Mouse (Mus musculus) ES-Bruce4 (cell line): ENCODE results near the gene R3hdm4. TPM values are rescaled to one million over a fixed set of nuclear protein-coding genes. Genes with fewer than 3 reads are reported as not detected.
"Not testable (repeated sequence)": the region's sequence is repeated elsewhere in the genome, so short reads cannot be mapped to it uniquely, and the experiment has no call there.

Experiments
- H3K27ac ChIP-seq: 2 replicates; pipeline ENCODE4 v1.5.1; 2012; ENCODE audit warnings: low read length, inconsistent platforms; ENCODE audit not compliant: insufficient read depth
- H3K27me3 ChIP-seq: 2 replicates; pipeline ENCODE4 v1.6.1; 2012; ENCODE audit warnings: mild to moderate bottlenecking, low read length, inconsistent platforms; ENCODE audit not compliant: control insufficient read depth, poor library complexity, insufficient read depth, severe bottlenecking
- H3K36me3 ChIP-seq: 2 replicates; pipeline ENCODE4 v1.6.1; 2012; ENCODE audit warnings: inconsistent platforms, mild to moderate bottlenecking, low read length, moderate library complexity; ENCODE audit not compliant: control insufficient read depth, poor library complexity, insufficient read depth, severe bottlenecking
- H3K4me1 ChIP-seq: one replicate; pipeline ENCODE4 v1.8.1; 2011; ENCODE audit warnings: low read length; ENCODE audit not compliant: control insufficient read depth, insufficient read depth
- H3K4me3 ChIP-seq: 2 replicates; pipeline ENCODE4 v1.5.1; 2011; ENCODE audit warnings: low read depth, mild to moderate bottlenecking, low read length
- H3K9ac ChIP-seq: 2 replicates; pipeline ENCODE4 v1.6.1; 2012; ENCODE audit warnings: low read depth, mild to moderate bottlenecking, inconsistent platforms; ENCODE audit not compliant: poor library complexity, severe bottlenecking
- H3K9me3 ChIP-seq: replicated peaks from 2 replicates; pipeline ENCODE4 v1.6.1; 2012; ENCODE audit warnings: mild to moderate bottlenecking, low read length, inconsistent platforms; ENCODE audit not compliant: control insufficient read depth, poor library complexity, insufficient read depth, severe bottlenecking
- CTCF ChIP-seq: IDR thresholded peaks from one replicate; pipeline ENCODE4 v1.8.1; 2011; ENCODE audit warnings: low read depth, low read length
- EP300 ChIP-seq: IDR thresholded peaks from 2 replicates; pipeline ENCODE4 v1.6.1; 2011; ENCODE audit warnings: low read depth, low read length; ENCODE audit not compliant: insufficient read depth
- POLR2A ChIP-seq: IDR thresholded peaks from one replicate; pipeline ENCODE4 v1.8.1; 2011; ENCODE audit warnings: low read length; ENCODE audit not compliant: insufficient read depth
- polyA plus RNA-seq: library from polyadenylated mRNA; stranded (reverse); fragments of >200 nt; gene quantifications from 2 replicates; pipeline ENCODE4 v1.2.4, GENCODE M21; 2011; ENCODE audit warnings: low read depth; ENCODE audit not compliant: missing spikeins, insufficient read depth, insufficient read length

R3hdm4 gene
- polyA plus RNA-seq, 1 experiment, result 49.4 TPM

- Histone ChIP-seq H3K36me3 (peaks cover 37% of the 10 kb centered on the region), H3K27ac (no peak overlapping the region), H3K27me3 (no peaks in the 10 kb centered on the region), H3K9ac (no peak overlapping the region), H3K4me1 (no peaks in the 10 kb centered on the region), H3K4me3 (no peak overlapping the region), H3K9me3 (no peaks in the 10 kb centered on the region)
- TF ChIP-seq EP300 (no peak), POLR2A (no peak), CTCF (no peak)
These were observed 43.7 kb upstream of the R3hdm4 start for GRCm38 (mm10) chr10:79964727-79965126.

GRCm38 (mm10) chr10:79960671-79961294, 39.8 kb upstream of the R3hdm4 start:
- Histone ChIP-seq H3K36me3 (peaks cover 28% of the 10 kb centered on the region), H3K4me3 (peak overlapping the region; percentile 84), H3K4me1 (peaks cover 9% of the 10 kb centered on the region), H3K27ac (no peak overlapping the region), H3K9ac (peak overlapping the region; percentile 75), H3K27me3 (no peaks in the 10 kb centered on the region), H3K9me3 (no peaks in the 10 kb centered on the region)
- TF ChIP-seq EP300 (no peak), POLR2A (no peak), CTCF (no peak)

GRCm38 (mm10) chr10:79959847-79960601, 39.0 kb upstream of the R3hdm4 start, which contains the start of gene Wdr18:
Gene Wdr18, plus strand, starts transcription at chr10:79960152.
- Histone ChIP-seq H3K27me3 (no peaks in the 10 kb centered on the region), H3K9me3 (no peaks in the 10 kb centered on the region), H3K4me1 (peaks cover 15% of the 10 kb centered on the region), H3K4me3 (peak within 1 kb of the TSS; percentile 84), H3K36me3 (peaks cover 26% of the 10 kb centered on the region), H3K27ac (no peak within 1 kb of the TSS), H3K9ac (peak within 1 kb of the TSS; percentile 75)
- peak; percentile 96 for TF ChIP-seq CTCF
- no peak for TF ChIP-seq EP300
- TF ChIP-seq POLR2A, result peak; percentile 31

GRCm38 (mm10) chr10:79959412-79959811, 38.4 kb upstream of the R3hdm4 start:
- not testable (repeated sequence) for H3K27me3 ChIP-seq, H3K4me3 ChIP-seq

GRCm38 (mm10) chr10:79958140-79958816, 37.3 kb upstream of the R3hdm4 start:
- Histone ChIP-seq H3K9me3 (no peaks in the 10 kb centered on the region), H3K27ac (no peak overlapping the region), H3K27me3 (no peaks in the 10 kb centered on the region), H3K36me3 (peaks cover 13% of the 10 kb centered on the region), H3K9ac (0 out of 2 replicates have a peak overlapping the region, but pooled peaks have one; percentile 7), H3K4me3 (peak overlapping the region; percentile 57), H3K4me1 (peaks cover 16% of the 10 kb centered on the region)
- TF ChIP-seq EP300 (peak; percentile 50; the same call in 1 of the 2 replicates), CTCF (peak; percentile 98), POLR2A (no peak)

More at GRCm38 (mm10) chr10:79959412-79959811, 38.4 kb upstream of the R3hdm4 start:
- peaks cover 16% of the 10 kb centered on the region for H3K4me1 ChIP-seq
- H3K9me3 ChIP-seq, H3K27ac ChIP-seq, H3K9ac ChIP-seq: not testable (repeated sequence)
- peaks cover 21% of the 10 kb centered on the region for H3K36me3 ChIP-seq

- H3K36me3 ChIP-seq, result peaks cover 4% of the 10 kb centered on the region
- H3K9me3 ChIP-seq, result no peaks in the 10 kb centered on the region
- peak overlapping the region; percentile 76; the same call in 1 of the 2 replicates for H3K27ac ChIP-seq
- TF ChIP-seq EP300 (peak; percentile 79), POLR2A (no peak)
- H3K4me3 ChIP-seq, result no peak overlapping the region
- H3K4me1 ChIP-seq, result peaks cover 16% of the 10 kb centered on the region
- no peaks in the 10 kb centered on the region for H3K27me3 ChIP-seq
- H3K9ac ChIP-seq, result no peak overlapping the region
These were observed 35.7 kb upstream of the R3hdm4 start for GRCm38 (mm10) chr10:79956643-79957154.
